Mouse (Mus musculus) kidney, adult 2 months (tissue): ENCODE data around the gene Dus2. TPM values are rescaled to one million over a fixed set of nuclear protein-coding genes. Genes with fewer than 3 reads are reported as not detected.

Source experiments
- DNase-seq: peaks from one replicate; pipeline ENCODE4 v3.0.0; 2021
- H3K27ac ChIP-seq: fragments of 200-500 bp; 2 replicates; pipeline ENCODE4 v1.5.1; 2012; ENCODE audit warnings: low read depth, low read length, control low read depth, inconsistent platforms; ENCODE audit not compliant: insufficient read depth
- H3K27me3 ChIP-seq: fragments of 200-500 bp; replicated peaks from 2 replicates; pipeline ENCODE4 v1.6.1; 2012; ENCODE audit warnings: mild to moderate bottlenecking, moderate library complexity, low read length, inconsistent platforms; ENCODE audit not compliant: control insufficient read depth, insufficient read depth
- H3K36me3 ChIP-seq: fragments of 200-500 bp; 2 replicates; pipeline ENCODE4 v1.6.1; 2012; ENCODE audit warnings: mild to moderate bottlenecking, moderate library complexity, low read length, inconsistent platforms; ENCODE audit not compliant: control insufficient read depth, insufficient read depth
- H3K4me1 ChIP-seq: fragments of 200-500 bp; 2 replicates; pipeline ENCODE4 v1.6.1; 2011; ENCODE audit warnings: low read length; ENCODE audit not compliant: control insufficient read depth, insufficient read depth
- H3K4me3 ChIP-seq: fragments of 200-500 bp; 2 replicates; pipeline ENCODE4 v1.5.1; 2011; ENCODE audit warnings: mild to moderate bottlenecking, low read depth, low read length, control low read depth; ENCODE audit not compliant: insufficient read depth
- CTCF ChIP-seq: fragments of 200-500 bp; conservative IDR thresholded peaks from 2 replicates; pipeline ENCODE4 v1.5.1; 2011; ENCODE audit warnings: low read depth, mild to moderate bottlenecking, control low read depth, low read length, moderate library complexity, mixed read lengths; ENCODE audit not compliant: insufficient read depth, insufficient read length
- POLR2A ChIP-seq: fragments of 200-500 bp; IDR thresholded peaks from one replicate; pipeline ENCODE4 v1.6.1; 2011; ENCODE audit warnings: low read depth, low read length, control low read depth
- WGBS: fragments of 180-500 bp; shearing (Covaris S2); methylation state at CpG from one replicate; pipeline ENCODE4 v1.1.7; 2018; 5-methylcytosine and 5-hydroxymethylcytosine counted together
- polyA plus RNA-seq: library from polyadenylated mRNA; depleted of rRNA; stranded (reverse); fragments of >200 nt; gene quantifications from 2 replicates; pipeline ENCODE4 v1.2.3, GENCODE M21; 2012; rRNA removed

Dus2 gene
- polyA plus RNA-seq, 1 experiment = 11.6 TPM

DNA sequence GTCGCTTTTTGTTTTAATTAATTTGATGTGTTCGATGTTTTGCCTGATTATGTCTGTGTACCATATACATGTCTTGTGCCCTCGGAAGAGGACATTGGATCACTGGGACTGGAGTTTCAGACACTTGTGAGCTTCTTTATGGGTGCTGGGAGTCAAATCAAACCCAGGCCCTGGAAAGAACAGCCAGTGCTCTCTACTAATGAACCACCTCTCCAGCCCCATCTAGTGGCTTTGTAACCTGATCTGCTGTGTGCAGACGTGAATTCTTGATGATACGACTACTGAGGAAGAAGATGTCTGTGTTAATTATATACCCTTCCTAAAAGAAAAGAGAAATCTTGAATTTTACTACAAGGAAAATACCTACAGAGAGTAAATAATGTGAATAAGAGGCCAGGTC, 85.5 kb downstream of the Dus2 start:
- WGBS = 55% methylated on average over 5 of the region's 5 CpGs
- no peaks in the 10 kb centered on the region for H3K27me3 ChIP-seq
- DNase-seq = peak; percentile 55
- H3K4me1 ChIP-seq = peaks cover 12% of the 10 kb centered on the region
- H3K36me3 ChIP-seq = no peaks in the 10 kb centered on the region
- peak; percentile 44 for TF ChIP-seq CTCF
- no peak for TF ChIP-seq POLR2A
- H3K27ac ChIP-seq = no peak overlapping the region
- H3K4me3 ChIP-seq = no peak overlapping the region

GRCm38 (mm10) chr8:106077452-106078067, 86.4 kb downstream of the Dus2 start:
- no peak for DNase-seq
- Histone ChIP-seq H3K27me3 (no peaks in the 10 kb centered on the region), H3K36me3 (no peaks in the 10 kb centered on the region), H3K27ac (no peak overlapping the region), H3K4me1 (peaks cover 12% of the 10 kb centered on the region), H3K4me3 (no peak overlapping the region)
- WGBS = 95% methylated on average over 1 of the region's 1 CpGs
- TF ChIP-seq CTCF (no peak), POLR2A (no peak)

GRCm38 (mm10) chr8:106102321-106102720, 111.2 kb downstream of the Dus2 start:
- H3K27me3 ChIP-seq = no peaks in the 10 kb centered on the region
- 88% methylated on average over 4 of the region's 4 CpGs for WGBS
- H3K4me1 ChIP-seq = no peaks in the 10 kb centered on the region
- peaks cover 3% of the 10 kb centered on the region for H3K36me3 ChIP-seq
- H3K27ac ChIP-seq = no peak overlapping the region
- TF ChIP-seq POLR2A (no peak), CTCF (no peak)
- DNase-seq = no peak
- no peak overlapping the region for H3K4me3 ChIP-seq

Other genes with a start within 250 kb of the Dus2 start
- 7.5 and 7.8 TPM in 2 replicates for gene Gfod2, start 232.7 kb upstream of the Dus2 start, polyA plus RNA-seq
- 22.1 and 24.8 TPM in 2 replicates for gene Ranbp10, start 164.0 kb upstream of the Dus2 start, polyA plus RNA-seq
- gene Tsnaxip1, start 163.6 kb upstream of the Dus2 start, polyA plus RNA-seq = 0.05 TPM in 1 of 2 replicates, not detected in the other
- 6.7 and 7.3 TPM in 2 replicates for gene Cenpt, start 138.1 kb upstream of the Dus2 start, polyA plus RNA-seq
- gene Thap11, start 136.2 kb upstream of the Dus2 start, polyA plus RNA-seq = 41.5 and 45.3 TPM in 2 replicates
- 34.5 and 61.6 TPM in 2 replicates for gene Nutf2, start 130.8 kb upstream of the Dus2 start, polyA plus RNA-seq
- gene Edc4, start 110.5 kb upstream of the Dus2 start, polyA plus RNA-seq = 38.5 and 47.9 TPM in 2 replicates
- 0.77 and 1.1 TPM in 2 replicates for gene Nrn1l, start 97.8 kb upstream of the Dus2 start, polyA plus RNA-seq
- 44.9 and 51.0 TPM in 2 replicates for gene Pskh1, start 90.9 kb upstream of the Dus2 start, polyA plus RNA-seq
- gene Ctrl, start 57.5 kb upstream of the Dus2 start, polyA plus RNA-seq = 1.0 and 1.5 TPM in 2 replicates
- gene Psmb10, start 52.9 kb upstream of the Dus2 start, polyA plus RNA-seq = 71.2 and 88.0 TPM in 2 replicates
- 2.2 and 2.4 TPM in 2 replicates for gene Lcat, start 48.0 kb upstream of the Dus2 start, polyA plus RNA-seq
- gene Slc12a4, start 25.2 kb upstream of the Dus2 start, polyA plus RNA-seq = 30.9 and 33.5 TPM in 2 replicates
- gene Dpep3, start 11.9 kb upstream of the Dus2 start, polyA plus RNA-seq = 0.05 and 0.10 TPM in 2 replicates
- gene Dpep2nb, start 14.6 kb downstream of the Dus2 start, polyA plus RNA-seq = 0.06 TPM in 1 of 2 replicates, not detected in the other
- 8.0 and 8.4 TPM in 2 replicates for gene Ddx28, start 20.5 kb downstream of the Dus2 start, polyA plus RNA-seq
- gene Nfatc3, start 67.5 kb downstream of the Dus2 start, polyA plus RNA-seq = 18.6 and 19.5 TPM in 2 replicates
- gene Esrp2, start 145.6 kb downstream of the Dus2 start, polyA plus RNA-seq = 31.0 and 34.3 TPM in 2 replicates
- 9.4 and 10.2 TPM in 2 replicates for gene Pla2g15, start 159.1 kb downstream of the Dus2 start, polyA plus RNA-seq
- gene Slc7a6, start 177.5 kb downstream of the Dus2 start, polyA plus RNA-seq = 8.2 and 9.8 TPM in 2 replicates
- 10.0 and 11.3 TPM in 2 replicates for gene Slc7a6os, start 219.6 kb downstream of the Dus2 start, polyA plus RNA-seq
- 17.3 and 17.7 TPM in 2 replicates for gene Prmt7, start 219.6 kb downstream of the Dus2 start, polyA plus RNA-seq